Mouse (Mus musculus): ENCODE results near the gene Synpr.

DNA sequence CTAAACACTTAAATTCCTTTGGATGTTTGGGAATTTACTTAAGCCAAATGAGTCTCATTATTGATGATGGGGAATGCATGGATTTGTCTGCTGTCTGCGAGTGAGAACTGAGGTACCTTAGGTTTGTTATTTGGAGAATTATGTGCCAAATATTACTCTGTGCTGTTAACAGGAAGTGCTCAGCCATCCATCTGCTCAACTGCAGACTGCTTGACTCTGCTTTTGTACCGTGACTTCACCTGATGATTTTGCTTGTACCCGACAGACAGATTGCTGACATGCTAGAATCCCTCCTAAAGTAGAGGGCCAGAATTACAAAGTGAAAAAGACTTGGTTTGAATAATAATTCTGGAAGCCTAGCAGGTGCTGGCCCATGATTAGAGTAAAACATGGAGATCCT lies 9.6 kb downstream of the Synpr start:
- TF ChIP-seq CTCF (IDR thresholded peaks at IDR 0.05), result no peak
- no peak for TF ChIP-seq EP300 (IDR thresholded peaks at IDR 0.05)

Measured in lung, postnatal 0 days (tissue).